Mouse (Mus musculus): ENCODE data around the gene Fcer1g.

The Fcer1g gene

GRCm38 (mm10) chr1:171234126-171234525, at the start of gene Fcer1g:
Gene Fcer1g, minus strand, starts transcription at chr1:171234365.
- no peak for DNase-seq (ENCODE audit: low spot score)

- DNase-seq (ENCODE audit: low spot score), result no peak
Observed at GRCm38 (mm10) chr1:171283188-171284160, 49.3 kb upstream of the Fcer1g start.

GRCm38 (mm10) chr1:171282086-171282805, 48.1 kb upstream of the Fcer1g start:
- no peak for DNase-seq (ENCODE audit: low spot score)

GRCm38 (mm10) chr1:171281528-171281923, 47.4 kb upstream of the Fcer1g start:
- DNase-seq (ENCODE audit: low spot score), result peak; percentile 75

- DNase-seq (ENCODE audit: low spot score), result peak; percentile 78
Observed at GRCm38 (mm10) chr1:171280916-171281527, 46.9 kb upstream of the Fcer1g start, which contains the start of gene Ppox. Gene Ppox, minus strand, starts transcription at chr1:171281186.

GRCm38 (mm10) chr1:171280250-171280915, 46.2 kb upstream of the Fcer1g start:
- no peak for DNase-seq (ENCODE audit: low spot score)

- no peak for DNase-seq (ENCODE audit: low spot score)
Observed at GRCm38 (mm10) chr1:171279721-171280120, 45.6 kb upstream of the Fcer1g start.

GRCm38 (mm10) chr1:171279012-171279705, 45.0 kb upstream of the Fcer1g start:
- DNase-seq (ENCODE audit: low spot score), result no peak

GRCm38 (mm10) chr1:171278436-171278835, 44.3 kb upstream of the Fcer1g start:
- DNase-seq (ENCODE audit: low spot score), result no peak

GRCm38 (mm10) chr1:171277736-171278135, 43.6 kb upstream of the Fcer1g start:
- no peak for DNase-seq (ENCODE audit: low spot score)

- no peak for DNase-seq (ENCODE audit: low spot score)
Observed at GRCm38 (mm10) chr1:171276110-171276748, 42.1 kb upstream of the Fcer1g start.

- no peak for DNase-seq (ENCODE audit: low spot score)
Observed at GRCm38 (mm10) chr1:171275144-171275734, 41.1 kb upstream of the Fcer1g start.

- no peak for DNase-seq (ENCODE audit: low spot score)
Observed at GRCm38 (mm10) chr1:171274171-171274570, 40.0 kb upstream of the Fcer1g start.

- DNase-seq (ENCODE audit: low spot score), result no peak
Observed at GRCm38 (mm10) chr1:171272086-171272485, 37.9 kb upstream of the Fcer1g start.

- no peak for DNase-seq (ENCODE audit: low spot score)
Observed at GRCm38 (mm10) chr1:171271622-171272021, 37.5 kb upstream of the Fcer1g start.

- no peak for DNase-seq (ENCODE audit: low spot score)
Observed at GRCm38 (mm10) chr1:171271196-171271595, 37.0 kb upstream of the Fcer1g start.

- DNase-seq (ENCODE audit: low spot score), result no peak
Observed at GRCm38 (mm10) chr1:171270573-171270900, 36.4 kb upstream of the Fcer1g start.

GRCm38 (mm10) chr1:171269848-171270572, 35.8 kb upstream of the Fcer1g start, which contains the start of gene B4galt3:
Gene B4galt3, plus strand, starts transcription at chr1:171270328.
- DNase-seq (ENCODE audit: low spot score), result peak; percentile 97

- DNase-seq (ENCODE audit: low spot score), result no peak
Observed at GRCm38 (mm10) chr1:171268341-171268740, 34.2 kb upstream of the Fcer1g start.

All from ovary, postnatal 14 days (tissue).